Mouse (Mus musculus) mesoderm, embryonic 11.5 days (tissue): Measurements from ENCODE around the gene Tssk4.
A peak's percentile ranks its signal among the peaks of the same experiment; 100 is the strongest.

ENCODE experiments used
- DNase-seq: peaks from one replicate; pipeline ENCODE4 v3.0.0-alpha.2; 2012; ENCODE audit warnings: low read depth, low spot score

Tssk4 gene

DNA sequence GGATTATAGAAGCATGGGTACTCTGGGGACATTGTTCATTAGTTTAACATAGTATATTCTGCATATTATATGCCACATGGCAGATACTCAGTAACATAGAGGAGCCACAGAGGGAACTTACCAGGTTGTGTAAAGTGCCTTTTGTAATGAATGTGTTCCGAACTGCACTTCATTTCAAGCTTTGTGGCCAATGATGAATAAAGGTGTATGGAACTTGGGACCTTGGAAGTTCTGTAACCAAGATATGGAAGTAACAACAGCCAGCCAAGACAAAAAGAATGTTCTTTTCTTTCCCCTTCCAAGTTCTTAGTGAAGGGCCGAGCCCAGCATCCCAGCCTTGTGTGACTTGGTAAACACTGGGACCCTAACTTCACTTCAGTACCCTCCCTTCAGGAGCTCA is at the start of gene Tssk4:
Gene Tssk4 (plus strand): TSS at position 301 of the 400 bp plus-strand sequence.
- no peak for DNase-seq

GRCm38 (mm10) chr14:55603271-55603632 is 46.7 kb upstream of the Tssk4 start, which contains the start of gene Irf9:
Gene Irf9, plus strand, starts transcription at chr14:55603571.
- DNase-seq = no peak

- DNase-seq = peak; percentile 86
Observed at GRCm38 (mm10) chr14:55603633-55604576, 46.1 kb upstream of the Tssk4 start.

DNA sequence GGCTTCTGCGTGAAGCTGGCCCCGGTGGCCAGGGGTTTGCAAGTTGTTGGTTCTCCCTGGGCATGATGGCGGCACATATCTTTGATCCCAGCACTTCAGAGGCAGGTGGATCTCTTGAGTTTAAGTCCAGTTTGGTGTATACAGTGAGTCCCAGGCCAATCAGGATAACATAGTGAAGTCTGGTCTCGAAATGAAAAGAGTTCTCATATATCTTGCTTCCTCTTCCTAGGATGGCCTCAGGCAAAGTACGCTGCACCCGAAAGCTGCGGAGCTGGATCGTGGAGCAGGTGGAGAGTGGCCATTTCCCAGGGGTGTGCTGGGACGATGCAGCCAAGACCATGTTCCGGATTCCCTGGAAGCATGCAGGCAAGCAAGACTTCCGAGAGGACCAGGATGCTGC is 45.2 kb upstream of the Tssk4 start:
- DNase-seq = no peak

DNA sequence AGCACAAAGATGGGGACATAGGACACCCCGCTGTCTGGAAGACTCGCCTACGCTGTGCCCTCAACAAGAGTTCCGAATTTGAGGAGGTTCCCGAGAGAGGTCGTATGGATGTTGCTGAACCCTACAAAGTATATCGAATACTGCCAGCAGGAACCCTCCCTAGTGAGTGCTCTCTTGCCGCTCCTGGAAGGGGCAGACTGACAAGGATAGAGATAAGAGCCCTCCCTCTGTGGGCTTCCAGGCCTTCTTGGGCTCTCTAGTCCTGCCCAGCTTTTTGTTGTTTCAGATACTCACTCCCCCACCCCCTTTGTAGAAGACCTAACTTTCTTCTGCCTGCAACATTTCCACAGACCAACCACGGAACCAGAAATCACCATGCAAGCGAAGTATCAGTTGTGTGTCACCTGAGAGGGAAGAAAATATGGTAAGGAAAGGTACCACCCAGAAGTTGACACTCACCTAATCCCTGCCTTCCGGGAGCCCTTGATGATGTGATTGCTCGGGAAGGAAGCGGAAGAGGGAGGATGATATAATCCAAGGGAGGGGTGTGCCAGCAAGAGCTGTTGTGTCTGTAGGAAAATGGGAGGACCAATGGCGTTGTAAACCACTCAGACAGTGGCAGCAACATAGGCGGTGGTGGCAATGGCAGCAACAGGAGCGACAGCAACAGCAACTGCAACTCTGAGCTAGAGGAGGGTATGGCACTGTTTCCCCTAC is 44.1 kb upstream of the Tssk4 start:
- no peak for DNase-seq

DNA sequence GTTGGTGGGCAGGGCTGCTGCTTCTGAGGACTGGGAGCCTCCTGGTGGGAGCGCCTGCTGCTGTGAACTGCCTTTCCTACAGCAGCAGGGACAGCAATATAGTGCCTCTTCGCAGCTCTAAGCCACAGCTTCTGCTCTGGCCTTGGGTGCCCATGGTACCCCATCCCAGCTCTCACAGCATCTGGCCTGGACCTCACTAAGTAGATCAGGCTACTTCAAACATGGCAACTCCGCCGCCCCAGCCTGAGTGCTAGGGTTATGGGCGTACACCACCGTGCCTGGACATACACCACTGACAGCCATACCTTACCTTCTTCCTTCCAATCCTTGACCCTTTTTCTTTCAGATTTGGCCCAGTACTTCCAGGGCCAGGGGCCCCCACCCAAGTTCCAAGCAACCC is 41.6 kb upstream of the Tssk4 start:
- no peak for DNase-seq

- DNase-seq = no peak
Observed at GRCm38 (mm10) chr14:55613346-55613745, 36.6 kb upstream of the Tssk4 start.

- no peak for DNase-seq
Observed at GRCm38 (mm10) chr14:55614565-55615178, 35.3 kb upstream of the Tssk4 start.

DNA sequence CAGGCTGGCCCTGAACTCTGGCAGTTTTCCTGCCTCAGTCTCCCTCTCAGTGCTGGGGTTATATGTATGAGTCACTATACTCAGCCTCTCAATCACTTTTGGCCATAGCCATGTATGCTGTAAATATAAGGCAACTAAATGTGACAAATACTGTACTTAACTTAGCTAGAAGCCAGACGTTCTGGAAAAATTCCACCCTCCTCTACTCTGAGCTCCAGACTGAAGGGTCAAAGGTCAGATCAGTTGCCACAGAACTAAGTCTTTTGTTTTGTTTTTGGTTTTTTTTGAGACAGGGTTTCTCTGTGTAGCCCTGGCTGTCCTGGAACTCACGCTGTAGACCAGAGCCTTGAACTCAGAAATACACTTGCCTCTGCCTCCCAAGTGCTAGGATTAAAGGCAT is 34.1 kb upstream of the Tssk4 start:
- DNase-seq = no peak

DNA sequence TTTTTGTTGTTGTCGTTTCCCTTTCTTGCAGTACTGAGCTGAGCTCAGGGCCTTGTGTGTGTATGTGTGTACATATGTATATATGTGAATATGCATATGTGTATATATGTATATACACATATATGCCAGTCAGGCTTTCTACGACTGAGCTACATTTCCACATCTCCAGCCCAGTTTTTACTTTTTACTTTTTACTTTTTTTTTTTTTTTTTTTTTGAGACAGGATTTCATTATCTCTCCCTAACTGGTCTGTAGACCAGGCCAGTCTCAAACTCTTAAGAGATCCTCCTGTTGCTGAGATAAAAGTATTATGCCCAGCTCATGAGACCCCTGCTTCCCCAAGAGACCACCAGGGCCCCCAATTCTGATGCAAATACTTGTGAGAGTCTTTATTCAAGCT is 33.1 kb upstream of the Tssk4 start:
- DNase-seq = no peak

- DNase-seq = peak; percentile 14
Observed at GRCm38 (mm10) chr14:55617822-55618221, 32.2 kb upstream of the Tssk4 start, which contains the start of gene Rec8. Gene Rec8, plus strand, starts transcription at chr14:55618037.

GRCm38 (mm10) chr14:55618486-55619195 is 31.3 kb upstream of the Tssk4 start:
- DNase-seq = no peak

DNA sequence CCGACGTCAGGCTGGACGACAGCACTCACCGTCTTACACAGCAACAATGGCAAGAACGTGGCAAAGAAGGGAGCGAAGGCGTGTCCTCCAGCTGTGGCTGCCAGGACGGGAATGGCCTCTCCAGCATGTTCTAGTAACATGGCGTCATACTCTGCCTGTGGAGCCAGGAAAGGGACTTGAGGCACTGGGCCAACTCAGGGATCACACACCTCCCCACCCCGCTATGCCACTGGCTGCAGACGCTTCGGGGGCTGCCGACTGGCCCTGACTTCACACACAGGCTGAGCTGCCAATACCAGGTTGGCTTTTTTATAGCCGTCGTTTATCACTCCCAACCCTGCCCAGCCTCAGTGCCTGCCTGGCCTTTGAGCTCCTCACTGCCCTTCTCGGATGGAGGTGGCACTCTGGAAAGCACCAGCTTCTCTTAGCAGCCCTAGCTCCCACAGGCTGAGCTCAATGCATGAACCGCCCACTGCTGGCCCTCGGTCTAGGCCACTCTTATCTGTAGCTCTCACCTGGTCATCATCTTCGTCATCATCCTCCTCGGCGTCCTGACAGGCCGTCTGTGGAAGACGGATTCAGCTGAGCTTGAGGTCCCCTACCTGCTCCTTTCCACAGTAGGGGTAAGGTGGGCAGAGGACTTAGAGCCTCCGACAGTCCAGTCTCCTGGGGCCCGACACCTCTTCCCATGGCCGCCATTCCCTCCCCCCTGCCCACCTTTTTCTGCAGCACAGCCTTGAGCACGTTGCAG is 21.7 kb upstream of the Tssk4 start:
- DNase-seq = no peak

DNA sequence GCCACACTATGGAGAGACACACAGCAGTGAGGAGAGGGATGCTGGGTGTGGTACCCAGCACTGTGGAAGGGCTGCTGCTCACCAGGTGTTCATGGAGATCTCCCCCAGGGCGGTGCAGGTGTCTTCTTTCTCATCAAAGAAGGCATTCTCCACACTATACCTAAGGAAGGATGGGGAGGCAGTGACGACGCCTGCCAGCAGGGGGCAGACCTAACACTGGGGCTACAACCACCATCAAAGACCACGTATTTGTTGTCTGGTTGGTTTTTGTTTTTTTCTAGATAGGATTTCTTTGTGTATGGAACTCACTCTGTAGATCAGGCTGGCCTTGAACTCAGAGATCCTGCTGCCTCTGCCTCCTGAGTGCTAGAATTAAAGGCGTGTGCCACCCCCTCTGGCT is 20.7 kb upstream of the Tssk4 start:
- DNase-seq = peak; percentile 24

DNA sequence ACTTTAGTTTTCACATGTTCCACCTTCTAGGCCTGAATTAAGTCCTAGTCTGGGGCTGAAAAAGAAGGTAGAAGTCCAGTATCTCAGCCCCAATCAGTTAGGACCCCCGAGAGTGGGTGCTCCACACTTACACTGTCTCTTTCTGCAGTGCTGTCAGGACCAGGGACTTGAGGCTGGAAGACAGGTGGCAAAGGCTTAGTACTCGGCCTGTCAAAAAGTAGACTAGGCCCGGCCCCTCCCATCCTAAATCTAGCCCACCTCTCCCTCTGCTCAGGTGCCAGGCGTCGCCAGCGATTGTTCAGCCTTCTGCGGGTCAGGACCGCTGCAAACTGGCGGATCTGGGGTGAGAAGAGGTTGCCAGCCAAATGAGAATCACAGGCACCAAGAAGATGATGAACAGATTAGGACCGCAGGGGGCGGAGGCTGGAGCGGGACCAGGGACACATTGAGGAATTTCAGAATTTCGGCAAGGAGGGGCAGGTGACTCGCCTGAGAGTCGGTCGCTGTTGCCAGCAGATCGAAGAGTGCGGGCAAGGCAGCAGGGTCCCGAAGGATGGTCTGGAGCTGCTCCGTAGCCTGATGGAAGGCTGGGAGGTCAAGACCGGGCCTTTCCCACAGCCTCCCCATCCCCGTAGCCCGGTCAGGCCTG is 15.0 kb upstream of the Tssk4 start:
- peak; percentile 25 for DNase-seq

DNA sequence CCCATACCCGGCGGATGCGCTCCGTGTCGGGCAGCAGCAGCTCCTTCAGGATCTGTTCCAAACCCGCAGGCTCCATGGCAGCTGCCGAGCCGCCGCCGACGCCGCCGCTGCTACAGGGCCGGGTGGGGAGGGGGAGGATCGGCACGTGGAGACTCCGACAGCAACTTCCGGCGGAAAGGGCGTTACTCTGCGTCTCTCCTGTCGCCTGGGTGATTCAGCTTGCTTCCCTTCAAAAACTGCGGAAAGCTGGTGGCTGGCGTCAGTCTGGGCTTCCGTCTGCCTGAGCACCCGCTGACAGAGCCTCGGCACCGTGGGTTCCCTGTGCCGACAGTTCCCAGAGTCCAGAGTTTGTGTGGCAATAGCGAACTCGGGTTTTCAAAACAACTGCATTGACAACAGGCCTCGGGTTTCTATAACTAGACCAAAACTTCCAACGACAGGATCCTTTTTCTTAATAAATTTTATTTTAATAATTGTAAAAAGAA is 14.4 kb upstream of the Tssk4 start, which contains the start of gene Ipo4:
Gene Ipo4 (minus strand): TSS at position 435 of the 485 bp plus-strand sequence.
- peak; percentile 90 for DNase-seq

DNA sequence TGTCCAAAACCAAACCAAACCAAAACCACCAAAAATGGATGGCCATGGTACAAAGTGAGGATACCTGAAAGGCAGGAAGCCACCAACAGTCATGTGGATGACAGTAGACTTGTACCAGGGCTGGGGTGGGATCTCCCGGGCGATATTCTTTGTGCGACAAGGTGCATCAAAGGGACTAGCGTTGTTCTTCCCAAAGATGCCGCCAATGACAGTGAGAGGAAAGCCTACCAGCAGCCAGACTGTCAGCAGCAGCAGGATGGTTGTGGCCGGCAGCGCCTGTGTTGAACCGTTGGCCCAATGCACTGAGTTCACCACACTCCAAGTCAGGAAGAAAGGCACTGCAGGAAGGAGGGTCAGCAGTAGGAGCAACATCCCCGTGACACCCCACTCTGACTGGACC is 12.2 kb upstream of the Tssk4 start, which contains the start of gene Gm49378:
Gene Gm49378 (minus strand): TSS at position 101 of the 400 bp plus-strand sequence.
- no peak for DNase-seq

- no peak for DNase-seq
Observed at GRCm38 (mm10) chr14:55640816-55641215, 9.2 kb upstream of the Tssk4 start.

- no peak for DNase-seq
Observed at GRCm38 (mm10) chr14:55641291-55641690, 8.7 kb upstream of the Tssk4 start.

DNA sequence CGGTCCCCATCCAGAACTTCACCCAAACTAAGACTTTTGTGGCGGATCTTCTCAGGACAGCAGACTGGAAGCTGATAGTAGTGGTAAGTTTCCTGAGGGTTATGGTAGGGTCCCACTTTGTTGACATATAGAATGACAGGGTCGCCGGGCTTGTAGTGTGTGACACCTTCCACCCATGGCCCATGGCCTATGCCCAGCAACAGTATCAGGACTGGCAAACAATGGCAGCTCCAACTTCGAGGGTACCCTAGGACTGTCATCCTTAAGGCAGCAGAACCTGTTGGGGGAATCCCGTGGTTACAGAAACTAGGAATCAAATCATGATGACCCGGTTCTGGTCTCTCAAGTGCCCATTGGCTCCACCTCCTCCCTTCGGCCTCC is 7.3 kb upstream of the Tssk4 start:
- no peak for DNase-seq
